Mouse (Mus musculus): Measurements from ENCODE around the gene Myh9. TPM values are rescaled to one million over a fixed set of nuclear protein-coding genes. Genes with fewer than 3 reads are reported as not detected.

The Myh9 gene
- polyA plus RNA-seq, 1 experiment: 1,641 TPM

DNA sequence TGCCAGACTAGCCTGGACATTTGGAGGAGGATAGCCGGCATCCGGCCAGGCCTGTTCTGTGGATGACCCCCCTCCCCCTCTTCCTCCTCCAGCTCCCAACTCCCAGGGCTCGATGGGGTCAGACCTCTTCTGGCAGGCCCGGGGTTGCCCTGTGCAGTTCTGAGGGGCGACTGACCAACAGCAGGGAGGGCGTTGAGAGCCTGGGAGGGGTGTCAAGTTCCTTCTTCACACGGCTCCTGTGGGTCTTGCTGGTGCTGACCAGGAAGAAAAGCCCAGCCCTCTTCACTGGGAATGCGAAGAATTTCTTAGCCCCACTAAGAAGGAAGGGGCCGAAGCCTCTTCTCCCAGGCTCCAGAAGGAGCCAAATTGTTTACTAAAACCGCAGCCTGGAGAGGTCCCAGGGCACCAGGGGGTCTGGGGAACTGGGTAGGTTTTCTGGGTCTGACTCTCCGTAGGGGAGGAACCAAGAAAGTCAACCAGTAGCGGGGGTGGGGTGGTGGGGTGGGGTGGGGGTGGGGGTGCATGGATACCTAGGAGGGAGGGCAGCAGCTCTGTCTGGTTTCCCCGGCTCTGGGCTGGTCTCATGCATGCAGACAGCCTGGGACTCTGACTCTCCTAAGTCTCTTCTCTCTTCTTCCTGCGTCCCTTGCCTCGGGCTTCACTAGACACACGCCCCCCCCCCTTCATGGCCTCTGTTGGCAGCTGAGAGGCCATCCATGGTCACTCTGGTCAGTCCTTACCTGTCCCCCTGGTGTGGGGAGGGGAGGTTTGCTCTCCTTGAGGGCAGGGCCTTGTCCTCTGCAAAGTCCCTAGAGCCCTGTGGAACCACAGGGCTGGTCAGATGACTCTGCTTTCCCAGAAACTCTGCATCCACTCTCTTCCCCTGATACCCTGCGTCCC is 41.1 kb upstream of the Myh9 start:
- peak overlapping the region; percentile 86 for H3K4me3 ChIP-seq (replicated peaks)
- no peaks in the 10 kb centered on the region for H3K9me3 ChIP-seq
- TF ChIP-seq FLI1 (IDR thresholded peaks at IDR 0.05; ENCODE audit: low read length): no peak
- no peak for TF ChIP-seq GATA1 (IDR thresholded peaks at IDR 0.05; ENCODE audit: borderline replicate concordance, low read length)
- H3K36me3 ChIP-seq (replicated peaks; ENCODE audit: low read length): peaks cover 8% of the 10 kb centered on the region
- peaks cover 98% of the 10 kb centered on the region for H3K4me1 ChIP-seq
- no peaks in the 10 kb centered on the region for H3K27me3 ChIP-seq (replicated peaks)

- peaks cover 96% of the 10 kb centered on the region for H3K4me1 ChIP-seq
- TF ChIP-seq FLI1 (IDR thresholded peaks at IDR 0.05; ENCODE audit: low read length): no peak
- no peak for TF ChIP-seq GATA1 (IDR thresholded peaks at IDR 0.05; ENCODE audit: borderline replicate concordance, low read length)
- peak overlapping the region; percentile 86 for H3K4me3 ChIP-seq (replicated peaks)
- no peaks in the 10 kb centered on the region for H3K9me3 ChIP-seq
- no peaks in the 10 kb centered on the region for H3K27me3 ChIP-seq (replicated peaks)
- H3K36me3 ChIP-seq (replicated peaks; ENCODE audit: low read length): peaks cover 8% of the 10 kb centered on the region
These were observed 40.3 kb upstream of the Myh9 start for GRCm38 (mm10) chr15:77882297-77882696.

DNA sequence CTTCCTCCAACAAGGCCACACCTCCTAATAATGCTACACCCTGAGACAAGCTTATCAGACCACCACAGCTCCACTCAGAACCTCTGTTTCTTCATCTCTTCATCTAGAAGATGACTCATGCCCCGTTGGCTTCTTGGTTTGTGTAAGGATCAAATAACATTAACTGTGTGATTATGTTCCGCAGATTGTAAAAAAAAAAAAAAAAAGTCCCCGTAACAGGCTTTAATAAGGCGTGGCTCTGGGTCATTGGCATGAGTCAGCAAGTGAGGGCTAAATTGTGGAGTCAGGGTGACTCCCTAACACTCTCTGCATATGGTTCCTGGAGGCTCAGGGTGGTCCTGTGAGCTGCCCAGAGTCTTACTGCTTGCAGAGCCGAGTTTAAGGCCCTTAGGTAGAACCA is 39.7 kb upstream of the Myh9 start:
- peak overlapping the region; percentile 86 for H3K4me3 ChIP-seq (replicated peaks)
- TF ChIP-seq GATA1 (IDR thresholded peaks at IDR 0.05; ENCODE audit: borderline replicate concordance, low read length) (no peak), FLI1 (IDR thresholded peaks at IDR 0.05; ENCODE audit: low read length) (no peak)
- no peaks in the 10 kb centered on the region for H3K9me3 ChIP-seq
- H3K36me3 ChIP-seq (replicated peaks; ENCODE audit: low read length): peaks cover 8% of the 10 kb centered on the region
- H3K27me3 ChIP-seq (replicated peaks): no peaks in the 10 kb centered on the region
- peaks cover 96% of the 10 kb centered on the region for H3K4me1 ChIP-seq

GRCm38 (mm10) chr15:77880738-77881137 is 38.8 kb upstream of the Myh9 start:
- Histone ChIP-seq H3K4me1 (peaks cover 96% of the 10 kb centered on the region), H3K4me3 (replicated peaks) (no peak overlapping the region), H3K9me3 (no peaks in the 10 kb centered on the region), H3K36me3 (replicated peaks; ENCODE audit: low read length) (peaks cover 8% of the 10 kb centered on the region), H3K27me3 (replicated peaks) (no peaks in the 10 kb centered on the region)
- TF ChIP-seq GATA1 (IDR thresholded peaks at IDR 0.05; ENCODE audit: borderline replicate concordance, low read length) (no peak), FLI1 (IDR thresholded peaks at IDR 0.05; ENCODE audit: low read length) (no peak)

GRCm38 (mm10) chr15:77879756-77880155 is 37.8 kb upstream of the Myh9 start:
- peaks cover 94% of the 10 kb centered on the region for H3K4me1 ChIP-seq
- H3K4me3 ChIP-seq (replicated peaks): peak overlapping the region; percentile 6
- TF ChIP-seq GATA1 (IDR thresholded peaks at IDR 0.05; ENCODE audit: borderline replicate concordance, low read length) (no peak), FLI1 (IDR thresholded peaks at IDR 0.05; ENCODE audit: low read length) (no peak)

DNA sequence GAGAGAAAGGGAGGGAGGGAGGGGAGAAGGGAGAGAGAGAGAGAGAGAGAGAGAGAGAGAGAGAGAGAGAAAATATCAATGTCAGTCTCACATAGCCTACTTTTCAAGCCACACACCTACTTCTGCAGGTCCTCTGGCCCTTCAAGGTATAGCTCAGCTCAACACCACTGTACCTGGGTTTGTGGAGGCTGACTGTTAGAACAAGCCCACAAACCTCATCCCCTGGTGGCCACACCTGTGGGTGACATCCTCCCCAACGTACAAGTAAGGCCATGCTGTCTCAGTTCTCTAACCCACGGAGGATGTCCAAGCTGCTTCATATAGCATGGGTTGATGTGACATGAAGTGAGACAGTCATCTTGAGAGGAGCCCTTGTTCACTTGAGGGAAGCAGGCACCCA is 35.2 kb upstream of the Myh9 start:
- peaks cover 95% of the 10 kb centered on the region for H3K4me1 ChIP-seq
- TF ChIP-seq FLI1 (IDR thresholded peaks at IDR 0.05; ENCODE audit: low read length) (no peak), GATA1 (IDR thresholded peaks at IDR 0.05; ENCODE audit: borderline replicate concordance, low read length) (no peak)
- H3K36me3 ChIP-seq (replicated peaks; ENCODE audit: low read length): peaks cover 8% of the 10 kb centered on the region
- H3K27me3 ChIP-seq (replicated peaks): no peaks in the 10 kb centered on the region
- peak overlapping the region; percentile 59 for H3K4me3 ChIP-seq (replicated peaks)
- H3K9me3 ChIP-seq: no peaks in the 10 kb centered on the region

More at GRCm38 (mm10) chr15:77879756-77880155, 37.8 kb upstream of the Myh9 start:
- H3K9me3 ChIP-seq: no peaks in the 10 kb centered on the region
- no peaks in the 10 kb centered on the region for H3K27me3 ChIP-seq (replicated peaks)
- H3K36me3 ChIP-seq (replicated peaks; ENCODE audit: low read length): peaks cover 8% of the 10 kb centered on the region

DNA sequence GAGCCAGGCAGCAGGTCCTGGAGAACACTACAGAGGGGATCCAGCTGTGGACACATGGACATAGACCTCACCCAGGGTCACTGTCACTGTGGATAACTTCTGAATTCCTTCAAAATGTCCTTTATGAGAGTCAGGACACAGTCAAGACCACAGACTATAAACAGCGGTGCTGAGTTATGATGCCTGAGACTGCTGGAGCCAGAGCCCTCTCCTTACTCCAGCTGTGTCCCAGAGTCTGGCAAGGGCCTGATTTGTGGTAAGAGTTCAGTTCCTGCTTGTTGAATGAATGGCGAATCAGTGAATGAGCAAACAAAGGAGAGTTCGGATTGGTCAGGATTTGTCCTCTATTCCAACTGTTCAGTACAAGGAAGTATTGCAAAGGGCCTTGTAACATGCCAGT is 34.7 kb upstream of the Myh9 start:
- Histone ChIP-seq H3K27me3 (replicated peaks) (no peaks in the 10 kb centered on the region), H3K9me3 (no peaks in the 10 kb centered on the region), H3K4me1 (peaks cover 95% of the 10 kb centered on the region), H3K36me3 (replicated peaks; ENCODE audit: low read length) (peaks cover 8% of the 10 kb centered on the region), H3K4me3 (replicated peaks) (peak overlapping the region; percentile 23)
- TF ChIP-seq FLI1 (IDR thresholded peaks at IDR 0.05; ENCODE audit: low read length) (no peak), GATA1 (IDR thresholded peaks at IDR 0.05; ENCODE audit: borderline replicate concordance, low read length) (no peak)

GRCm38 (mm10) chr15:77875953-77876352 is 34.0 kb upstream of the Myh9 start:
- no peak overlapping the region for H3K4me3 ChIP-seq (replicated peaks)
- no peaks in the 10 kb centered on the region for H3K27me3 ChIP-seq (replicated peaks)
- peaks cover 95% of the 10 kb centered on the region for H3K4me1 ChIP-seq
- H3K9me3 ChIP-seq: no peaks in the 10 kb centered on the region
- peaks cover 8% of the 10 kb centered on the region for H3K36me3 ChIP-seq (replicated peaks; ENCODE audit: low read length)
- TF ChIP-seq FLI1 (IDR thresholded peaks at IDR 0.05; ENCODE audit: low read length): no peak
- peak; percentile 53; the same call in 2 of the 3 replicates for TF ChIP-seq GATA1 (IDR thresholded peaks at IDR 0.05; ENCODE audit: borderline replicate concordance, low read length)

GRCm38 (mm10) chr15:77874807-77875206 is 32.8 kb upstream of the Myh9 start:
- Histone ChIP-seq H3K9me3 (no peaks in the 10 kb centered on the region), H3K4me3 (replicated peaks) (no peak overlapping the region), H3K4me1 (peaks cover 85% of the 10 kb centered on the region), H3K27me3 (replicated peaks) (no peaks in the 10 kb centered on the region), H3K36me3 (replicated peaks; ENCODE audit: low read length) (peaks cover 1% of the 10 kb centered on the region)
- TF ChIP-seq GATA1 (IDR thresholded peaks at IDR 0.05; ENCODE audit: borderline replicate concordance, low read length) (no peak), FLI1 (IDR thresholded peaks at IDR 0.05; ENCODE audit: low read length) (no peak)

DNA sequence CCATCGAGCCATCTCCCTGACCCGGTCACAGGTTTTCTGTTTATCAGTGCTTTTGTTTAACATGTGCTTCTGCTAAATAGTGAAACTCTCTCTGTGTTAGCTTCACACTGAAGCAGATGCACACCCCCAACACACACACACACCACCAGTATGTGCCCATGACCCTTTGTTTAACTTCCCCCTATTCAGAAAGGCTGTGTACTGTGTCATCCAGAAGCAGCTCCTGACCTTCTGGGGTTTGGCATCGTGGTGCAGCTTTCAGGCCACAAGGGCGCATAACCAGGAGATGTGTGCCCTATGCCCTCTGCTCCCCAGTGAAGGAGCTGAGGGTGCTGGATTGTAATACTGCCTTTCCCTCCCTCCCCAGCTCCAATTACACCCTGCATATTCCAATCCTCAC is 32.3 kb upstream of the Myh9 start:
- Histone ChIP-seq H3K4me3 (replicated peaks) (peak overlapping the region; percentile 35), H3K9me3 (no peaks in the 10 kb centered on the region), H3K27me3 (replicated peaks) (no peaks in the 10 kb centered on the region), H3K4me1 (peaks cover 81% of the 10 kb centered on the region), H3K36me3 (replicated peaks; ENCODE audit: low read length) (no peaks in the 10 kb centered on the region)
- no peak for TF ChIP-seq GATA1 (IDR thresholded peaks at IDR 0.05; ENCODE audit: borderline replicate concordance, low read length)

All from megakaryocyte, embryonic 14.5 days (primary cell).